21 mouse cellular contexts compared by ENCODE assay signal in the genomic region with DNA sequence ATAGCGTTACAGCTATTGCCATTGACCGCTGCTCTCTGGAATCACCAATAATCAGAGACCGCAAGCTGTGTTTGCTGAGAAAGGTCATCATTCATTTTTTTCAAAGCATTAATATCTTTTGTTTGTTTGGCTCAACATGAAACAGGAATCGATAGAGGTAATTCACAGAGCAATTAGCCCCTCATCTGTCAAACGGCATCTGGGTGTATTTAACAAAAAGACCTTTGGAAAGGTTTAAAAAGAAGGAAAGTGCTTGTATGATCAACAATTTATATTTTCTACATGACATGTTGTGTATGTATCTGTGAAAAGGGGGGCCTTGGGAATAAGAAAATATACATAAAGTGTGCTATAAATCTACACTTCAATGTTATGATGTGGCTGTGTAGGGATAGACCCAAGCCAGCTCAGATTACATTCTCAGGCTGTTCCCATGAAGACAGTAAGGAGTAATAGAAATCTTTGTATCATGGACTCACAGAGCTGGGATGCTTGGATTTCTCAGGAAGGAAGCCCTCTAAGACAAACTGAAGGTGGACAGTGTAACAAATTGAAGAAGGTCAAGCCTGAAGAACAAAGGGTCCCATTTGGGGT.
DNase-seq lines count a peak whose midpoint lies in the region; ATAC-seq and TF ChIP-seq lines count a peak whose summit lies in the region.
"Had no signal": no experiment of that assay in that cellular context is flagged by ENCODE, and none has a peak within 500 bp of the region (broad histone marks: within the 10 kb centered on the region; RNA-seq: fewer than 3 reads in every experiment).

No protein-coding gene starts in this region.

- peak overlapping the region; percentile 23; the same call in 1 of the 2 replicates for H3K4me2 ChIP-seq in kidney, embryonic 16.5 days (replicated peaks; ENCODE audit: low read depth, low read length)
- H3K4me2 ChIP-seq in lung, postnatal 0 days (replicated peaks; ENCODE audit: low read depth, low read length): peak overlapping the region; percentile 3; the same call in 1 of the 2 replicates
- H3K4me2 ChIP-seq in stomach, postnatal 0 days (replicated peaks; ENCODE audit: low read depth): peak overlapping the region; percentile 41
- H3K4me2 ChIP-seq: embryonic facial prominence, embryonic 15.5 days; hindbrain, embryonic 15.5 days; limb, embryonic 12.5 days; liver, embryonic 12.5 days had no signal

- H3K4me3 ChIP-seq in gastrocnemius, adult 2 months: no peak overlapping the region
- no peak overlapping the region for H3K4me3 ChIP-seq in kidney, embryonic 16.5 days (ENCODE audit: low read length)
- H3K4me3 ChIP-seq in lung, postnatal 0 days (ENCODE audit: low read depth, low read length): no peak overlapping the region
- H3K4me3 ChIP-seq in stomach, postnatal 0 days (ENCODE audit: low read depth, low read length): no peak overlapping the region
- H3K4me3 ChIP-seq: embryonic facial prominence, embryonic 15.5 days; heart, embryonic 10.5 days; hindbrain, embryonic 15.5 days; limb, embryonic 12.5 days; liver, embryonic 12.5 days had no signal

- H3K27ac ChIP-seq in gastrocnemius, adult 2 months: peak overlapping the region; percentile 53
- peak overlapping the region; percentile 86 for H3K27ac ChIP-seq in kidney, embryonic 16.5 days (ENCODE audit: low read length)
- H3K27ac ChIP-seq in lung, postnatal 0 days (ENCODE audit: low read length): 0 out of 2 replicates have a peak overlapping the region, but pooled peaks have one; percentile 38
- H3K27ac ChIP-seq in stomach, postnatal 0 days (replicated peaks): peak overlapping the region; percentile 45; the same call in 1 of the 2 replicates
- H3K27ac ChIP-seq: embryonic facial prominence, embryonic 15.5 days; hindbrain, embryonic 15.5 days; limb, embryonic 12.5 days; liver, embryonic 12.5 days had no signal

- TF ChIP-seq EP300 in lung, postnatal 0 days (IDR thresholded peaks at IDR 0.05): no peak
- no peak for TF ChIP-seq EP300 in stomach, postnatal 0 days (optimal IDR thresholded peaks at IDR 0.05)

- H3K4me1 ChIP-seq in kidney, embryonic 16.5 days (ENCODE audit: insufficient read depth, low read length): peaks cover 40% of the 10 kb centered on the region
- H3K4me1 ChIP-seq in lung, postnatal 0 days (ENCODE audit: insufficient read depth, low read depth, low read length): peaks cover 20% of the 10 kb centered on the region; the same call in 1 of the 2 replicates
- H3K4me1 ChIP-seq in stomach, postnatal 0 days (replicated peaks; ENCODE audit: control insufficient read depth, insufficient read depth): no peaks in the 10 kb centered on the region; the same call in 1 of the 2 replicates
- H3K4me1 ChIP-seq: embryonic facial prominence, embryonic 15.5 days; hindbrain, embryonic 15.5 days; liver, embryonic 12.5 days had no signal

- intact Hi-C loops in gastrocnemius, adult 2 months (cut with DNase I): no loop called here

- no peaks in the 10 kb centered on the region for H3K27me3 ChIP-seq in kidney, embryonic 16.5 days (ENCODE audit: insufficient read depth, low read length)
- H3K27me3 ChIP-seq in lung, postnatal 0 days (replicated peaks; ENCODE audit: insufficient read depth, low read length): no peaks in the 10 kb centered on the region
- no peaks in the 10 kb centered on the region for H3K27me3 ChIP-seq in stomach, postnatal 0 days (ENCODE audit: control insufficient read depth, insufficient read depth, low read length)
- H3K27me3 ChIP-seq: embryonic facial prominence, embryonic 15.5 days; hindbrain, embryonic 15.5 days; limb, embryonic 12.5 days; liver, embryonic 12.5 days had no signal

- no peaks in the 10 kb centered on the region for H3K9me3 ChIP-seq in kidney, embryonic 16.5 days (ENCODE audit: low read length)
- no peaks in the 10 kb centered on the region for H3K9me3 ChIP-seq in lung, postnatal 0 days (ENCODE audit: low read length)
- H3K9me3 ChIP-seq in stomach, postnatal 0 days (ENCODE audit: control insufficient read depth, low read length): no peaks in the 10 kb centered on the region
- H3K9me3 ChIP-seq: embryonic facial prominence, embryonic 15.5 days; heart, embryonic 10.5 days; hindbrain, embryonic 15.5 days; limb, embryonic 12.5 days; liver, embryonic 12.5 days had no signal

- no peak for DNase-seq in gastrocnemius, adult 2 months
- no peak for DNase-seq in gastrocnemius, postnatal 25 days
- DNase-seq in kidney, postnatal 36 days: no peak
- no peak for DNase-seq in lung, postnatal 0 days (ENCODE audit: low spot score)
- no peak for DNase-seq in lung, postnatal 25 days (ENCODE audit: low spot score)
- DNase-seq in stomach, postnatal 0 days (ENCODE audit: low spot score): no peak
- no peak for DNase-seq in thymus, postnatal 36 days
- DNase-seq: adrenal gland, postnatal 10 days; cerebellum, adult 9-11 months; heart, postnatal 36 days; lung, postnatal 4 days had no signal

- no peak for TF ChIP-seq CTCF in gastrocnemius, adult 2 months (IDR thresholded peaks at IDR 0.05)
- no peak for TF ChIP-seq CTCF in lung, postnatal 0 days (IDR thresholded peaks at IDR 0.05)
- no peak for TF ChIP-seq CTCF in stomach, postnatal 0 days (IDR thresholded peaks at IDR 0.05; ENCODE audit: low read depth)

- peak overlapping the region; percentile 41; the same call in 1 of the 2 replicates for H3K9ac ChIP-seq in kidney, embryonic 16.5 days (replicated peaks; ENCODE audit: low read length)
- H3K9ac ChIP-seq in lung, postnatal 0 days (replicated peaks; ENCODE audit: low read depth): no peak overlapping the region
- H3K9ac ChIP-seq in stomach, postnatal 0 days (ENCODE audit: low read length): no peak overlapping the region
- H3K9ac ChIP-seq: embryonic facial prominence, embryonic 15.5 days; hindbrain, embryonic 15.5 days; limb, embryonic 12.5 days; liver, embryonic 12.5 days had no signal

- 57% methylated on average over 5 of the region's 5 CpGs for WGBS in kidney, embryonic 16.5 days
- WGBS in lung, postnatal 0 days: 42% methylated on average over 5 of the region's 5 CpGs
- WGBS in stomach, postnatal 0 days: 38% methylated on average over 5 of the region's 5 CpGs

- peak; percentile 44; the same call in 1 of the 2 replicates for ATAC-seq in kidney, embryonic 16.5 days (ENCODE audit: low FRiP score, low TSS enrichment)
- no peak for ATAC-seq in lung, postnatal 0 days
- no peak for ATAC-seq in stomach, postnatal 0 days (ENCODE audit: low FRiP score, low TSS enrichment)
- ATAC-seq: activated CD4-positive, CD25-positive, alpha-beta regulatory T cell, adult 4 months; forebrain, embryonic 16.5 days; liver, embryonic 12.5 days; midbrain, embryonic 16.5 days had no signal

- no peaks in the 10 kb centered on the region for H3K36me3 ChIP-seq in kidney, embryonic 16.5 days (ENCODE audit: insufficient read depth, low read length)
- H3K36me3 ChIP-seq in lung, postnatal 0 days (ENCODE audit: insufficient read depth, low read length): no peaks in the 10 kb centered on the region
- no peaks in the 10 kb centered on the region for H3K36me3 ChIP-seq in stomach, postnatal 0 days (ENCODE audit: control insufficient read depth, insufficient read depth, low read length)
- H3K36me3 ChIP-seq: embryonic facial prominence, embryonic 15.5 days; G1E; heart, embryonic 10.5 days; hindbrain, embryonic 15.5 days; limb, embryonic 12.5 days; liver, embryonic 12.5 days had no signal
